ENCODE assay signal across 8 mouse cellular contexts in the genomic region with DNA sequence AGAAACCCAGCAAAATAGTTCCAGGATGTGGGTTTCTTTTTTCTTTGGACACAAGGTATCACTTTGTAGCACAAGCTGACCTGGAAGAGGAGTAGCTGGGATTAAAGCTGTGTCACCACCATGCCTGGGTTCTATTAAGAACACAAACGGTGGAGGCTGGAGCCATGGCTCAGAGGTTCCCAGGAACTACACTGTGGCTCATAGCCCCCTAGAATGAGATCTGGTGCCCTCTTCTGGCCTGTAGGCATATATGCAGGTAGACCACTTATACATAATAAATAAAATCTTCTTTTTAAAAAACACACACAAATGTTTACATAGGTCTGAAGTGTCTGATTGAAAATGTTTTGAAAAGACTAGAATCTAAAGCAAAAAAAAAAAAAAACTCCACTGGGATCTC. TPM values are rescaled to one million over a fixed set of nuclear protein-coding genes. Genes with fewer than 3 reads are reported as not detected.
DNase-seq lines count a peak whose midpoint lies in the region; ATAC-seq lines count a peak whose summit lies in the region.

No protein-coding gene starts in this region.

- H3K4me1 ChIP-seq in intestine, embryonic 15.5 days (replicated peaks), result no peaks in the 10 kb centered on the region
- no peaks in the 10 kb centered on the region for H3K4me1 ChIP-seq in midbrain, embryonic 11.5 days (ENCODE audit: control insufficient read depth, insufficient read depth, low read length)

- no peak overlapping the region for H3K4me3 ChIP-seq in intestine, embryonic 15.5 days (replicated peaks)
- no peak overlapping the region for H3K4me3 ChIP-seq in midbrain, embryonic 11.5 days (ENCODE audit: low read depth, low read length)

- peak; percentile 64 for ATAC-seq in activated CD4-positive, CD25-positive, alpha-beta regulatory T cell, adult 4 months
- ATAC-seq in erythroid progenitor cell, adult 5-6 weeks (replicated peaks; ENCODE audit: low FRiP score, poor library complexity, severe bottlenecking), result peak; percentile 60
- ATAC-seq in intestine, embryonic 15.5 days, result peak; percentile 32; the same call in 1 of the 2 replicates
- ATAC-seq in midbrain, embryonic 11.5 days (ENCODE audit: low FRiP score), result peak; percentile 73; the same call in 1 of the 2 replicates

- peak; percentile 37 to 61 for DNase-seq in heart, adult 18-20 months
- DNase-seq in heart, postnatal 25 days (ENCODE audit: low spot score), result no peak
- peak; percentile 57 for DNase-seq in A20 (ENCODE audit: low read depth, low spot score)
- DNase-seq in midbrain, embryonic 11.5 days (ENCODE audit: low spot score, missing footprints), result no peak
- no peak for DNase-seq in frontal cortex, postnatal 36 days (ENCODE audit: low spot score in 2 of 2)

- no peak overlapping the region for H3K4me2 ChIP-seq in intestine, embryonic 15.5 days (replicated peaks)
- H3K4me2 ChIP-seq in midbrain, embryonic 11.5 days, result no peak overlapping the region

- no peak overlapping the region for H3K27ac ChIP-seq in intestine, embryonic 15.5 days
- H3K27ac ChIP-seq in midbrain, embryonic 11.5 days (ENCODE audit: low read depth, low read length), result no peak overlapping the region

- no peak overlapping the region for H3K9ac ChIP-seq in intestine, embryonic 15.5 days
- H3K9ac ChIP-seq in midbrain, embryonic 11.5 days (ENCODE audit: low read length), result no peak overlapping the region

- intact Hi-C loops in heart, postnatal 25 days (cut with DNase I), result loop anchor here (2.0 to 5.0 kb wide), 2 partner anchors 181 to 191 kb away; no protein-coding TSS in a partner anchor

- no peaks in the 10 kb centered on the region for H3K9me3 ChIP-seq in intestine, embryonic 15.5 days
- H3K9me3 ChIP-seq in midbrain, embryonic 11.5 days (ENCODE audit: control insufficient read depth, low read length), result no peaks in the 10 kb centered on the region

- H3K36me3 ChIP-seq in intestine, embryonic 15.5 days, result no peaks in the 10 kb centered on the region; the same call in 1 of the 2 replicates
- no peaks in the 10 kb centered on the region for H3K36me3 ChIP-seq in midbrain, embryonic 11.5 days (ENCODE audit: control insufficient read depth, insufficient read depth, low read length)

- 0% methylated on average over 1 of the region's 1 CpGs for WGBS in intestine, embryonic 15.5 days
- WGBS in midbrain, embryonic 11.5 days, result 6% methylated on average over 1 of the region's 1 CpGs

- H3K27me3 ChIP-seq in intestine, embryonic 15.5 days (replicated peaks), result no peaks in the 10 kb centered on the region
- no peaks in the 10 kb centered on the region for H3K27me3 ChIP-seq in midbrain, embryonic 11.5 days (ENCODE audit: control insufficient read depth, insufficient read depth, low read length)

RNA-seq across cellular contexts. Expression of a gene that starts 33.9 kb away (rescaled TPM):
- 10 to 100 TPM; 18.1 to 23.1 TPM for total RNA-seq in heart, adult 18-20 months (2021)
- 10 to 100 TPM; 24.8 to 27.7 TPM for total RNA-seq in heart, postnatal 25 days (2021)
- 10 to 100 TPM; 11.1 to 16.7 TPM for polyA plus RNA-seq in activated CD4-positive, CD25-positive, alpha-beta regulatory T cell, adult 4 months (2017; shearing (Covaris generic))
- 9.4 and 9.6 TPM in 2 replicates for total RNA-seq in erythroid progenitor cell, adult 5-6 weeks (2015; ENCODE audit: low replicate concordance)
- 4.6 and 16.6 TPM in 2 replicates for total RNA-seq in erythroid progenitor cell, adult 5-6 weeks (2017; ENCODE audit: low replicate concordance)
- polyA plus RNA-seq in intestine, embryonic 15.5 days (2015; fragmentation: Nextera tagmentation; extraction: Ambion mirVana), result 16.7 and 19.3 TPM in 2 replicates
- 29.5 and 30.3 TPM in 2 replicates for polyA plus RNA-seq in midbrain, embryonic 11.5 days (2014; fragmentation: Nextera tagmentation; extraction: Ambion mirVana)

RNA-seq across cellular contexts. Expression of a gene that starts 56.5 kb away (rescaled TPM):
- total RNA-seq in heart, adult 18-20 months (2021), result 10 to 100 TPM; 28.4 to 32.3 TPM
- 10 to 100 TPM; 54.6 to 60.7 TPM for total RNA-seq in heart, postnatal 25 days (2021)
- polyA plus RNA-seq in activated CD4-positive, CD25-positive, alpha-beta regulatory T cell, adult 4 months (2017; shearing (Covaris generic)), result 1 to 10 TPM; 4.2 to 7.8 TPM
- 18.7 TPM in 1 of 2 replicates, not detected in the other for total RNA-seq in erythroid progenitor cell, adult 5-6 weeks (2015; ENCODE audit: low replicate concordance)
- total RNA-seq in erythroid progenitor cell, adult 5-6 weeks (2017; ENCODE audit: low replicate concordance), result 2.1 and 11.6 TPM in 2 replicates
- polyA plus RNA-seq in intestine, embryonic 15.5 days (2015; fragmentation: Nextera tagmentation; extraction: Ambion mirVana), result 273 and 278 TPM in 2 replicates
- 165 and 166 TPM in 2 replicates for polyA plus RNA-seq in midbrain, embryonic 11.5 days (2014; fragmentation: Nextera tagmentation; extraction: Ambion mirVana)

Comparison
In these comparisons a context has a peak if more than half of its experiments do, and no peak if none do; other contexts are left out.
1. DNase-seq: peak in heart, adult 18-20 months (2 of 2) and A20 (single experiment); none in heart, postnatal 25 days (single experiment), midbrain, embryonic 11.5 days (single experiment) and frontal cortex, postnatal 36 days (0 of 2).
2. Peak in every context shown above with its lines, with median percentiles within 50 percentile points of each other: ATAC-seq.